Mouse (Mus musculus): ENCODE measurements around the gene Banp. TPM values are rescaled to one million over a fixed set of nuclear protein-coding genes. Genes with fewer than 3 reads are reported as not detected.
A peak's percentile ranks its signal among the peaks of the same experiment; 100 is the strongest.

Banp gene
- polyA plus RNA-seq, 1 experiment from 2014 or later = 54.6 TPM

GRCm38 (mm10) chr8:121998631-121999030 is 49.1 kb downstream of the Banp start:
- Histone ChIP-seq H3K4me3 (no peak overlapping the region), H3K36me3 (replicated peaks) (peaks cover 19% of the 10 kb centered on the region), H3K4me2 (no peak overlapping the region), H3K9ac (no peak overlapping the region), H3K27ac (no peak overlapping the region), H3K27me3 (replicated peaks) (no peaks in the 10 kb centered on the region), H3K4me1 (no peaks in the 10 kb centered on the region), H3K9me3 (no peaks in the 10 kb centered on the region)
- ATAC-seq (replicated peaks) = no peak
- WGBS = 89% methylated on average over 4 of the region's 4 CpGs

DNA sequence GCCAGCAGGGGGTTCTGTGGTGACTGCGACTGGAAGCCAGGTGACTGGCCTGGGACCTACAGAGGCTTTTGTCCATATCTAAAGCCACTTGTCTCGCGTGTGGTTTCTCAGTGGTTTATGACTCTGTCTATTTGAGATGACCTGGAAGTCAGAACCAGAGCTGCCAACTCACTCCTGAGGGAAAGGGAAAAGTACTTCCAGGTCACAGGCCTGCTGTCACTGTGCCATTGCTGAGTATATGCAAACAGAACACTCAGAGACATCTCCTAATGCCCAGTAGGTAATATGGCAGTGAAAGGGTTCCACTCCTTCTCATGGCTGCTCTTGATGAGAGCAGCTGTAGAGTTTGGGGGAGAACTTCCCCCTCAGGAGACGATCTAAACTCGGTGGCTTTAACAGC is 49.7 kb downstream of the Banp start:
- no peak overlapping the region for H3K4me3 ChIP-seq
- 92% methylated on average over 5 of the region's 5 CpGs for WGBS

DNA sequence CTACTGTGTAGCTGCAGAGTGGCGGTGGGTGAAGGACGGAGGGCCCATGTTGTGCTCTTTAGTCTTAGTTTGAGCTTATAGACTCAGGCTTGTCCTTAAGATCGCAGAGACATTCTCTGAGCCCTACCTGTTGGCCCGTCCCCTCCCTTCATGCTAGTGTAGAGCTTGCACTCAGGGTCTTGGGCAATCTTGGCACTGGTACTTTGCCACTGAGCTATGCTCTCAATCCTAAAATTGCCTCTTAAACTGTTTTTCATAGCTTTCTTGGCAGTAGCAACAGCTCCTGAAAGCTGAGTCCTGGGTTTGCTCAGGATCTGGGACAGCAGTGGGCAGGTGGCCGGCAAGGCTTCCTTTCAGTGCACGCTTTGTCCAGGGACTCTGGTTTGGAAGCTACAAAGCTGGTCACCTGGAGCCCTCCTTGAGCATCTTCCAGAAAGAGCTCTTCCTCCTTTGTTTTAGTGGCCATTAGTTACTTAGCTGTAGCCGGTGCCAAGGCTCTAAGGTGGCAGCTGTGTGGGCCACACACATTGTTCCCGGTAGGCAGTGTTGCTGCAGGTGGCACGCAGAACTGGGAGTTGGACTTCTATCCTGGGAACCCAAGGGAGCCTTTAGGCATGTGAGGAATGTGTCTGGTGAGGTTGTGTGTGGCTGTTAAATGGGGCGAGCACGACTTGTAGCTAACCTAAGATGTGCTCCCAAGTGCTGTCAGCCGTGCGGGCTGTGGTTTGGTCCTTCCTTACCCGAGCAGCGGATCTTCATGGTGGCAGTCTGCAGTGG is 52.0 kb downstream of the Banp start:
- Histone ChIP-seq H3K4me3 (no peak overlapping the region), H3K36me3 (replicated peaks) (peaks cover 19% of the 10 kb centered on the region), H3K27me3 (replicated peaks) (no peaks in the 10 kb centered on the region), H3K9me3 (no peaks in the 10 kb centered on the region), H3K4me1 (0 out of 2 replicates have a peak, but pooled peaks cover 4% of the 10 kb centered on the region), H3K27ac (no peak overlapping the region), H3K9ac (no peak overlapping the region), H3K4me2 (no peak overlapping the region)
- WGBS = 91% methylated on average over 15 of the region's 15 CpGs
- ATAC-seq (replicated peaks) = no peak

More for the DNA sequence above, 49.7 kb downstream of the Banp start:
- no peak for ATAC-seq (replicated peaks)
- no peak overlapping the region for H3K27ac ChIP-seq
- H3K9me3 ChIP-seq = no peaks in the 10 kb centered on the region
- no peak overlapping the region for H3K9ac ChIP-seq
- no peaks in the 10 kb centered on the region for H3K27me3 ChIP-seq (replicated peaks)
- peaks cover 19% of the 10 kb centered on the region for H3K36me3 ChIP-seq (replicated peaks)
- 0 out of 2 replicates have a peak, but pooled peaks cover 4% of the 10 kb centered on the region for H3K4me1 ChIP-seq
- H3K4me2 ChIP-seq = no peak overlapping the region

DNA sequence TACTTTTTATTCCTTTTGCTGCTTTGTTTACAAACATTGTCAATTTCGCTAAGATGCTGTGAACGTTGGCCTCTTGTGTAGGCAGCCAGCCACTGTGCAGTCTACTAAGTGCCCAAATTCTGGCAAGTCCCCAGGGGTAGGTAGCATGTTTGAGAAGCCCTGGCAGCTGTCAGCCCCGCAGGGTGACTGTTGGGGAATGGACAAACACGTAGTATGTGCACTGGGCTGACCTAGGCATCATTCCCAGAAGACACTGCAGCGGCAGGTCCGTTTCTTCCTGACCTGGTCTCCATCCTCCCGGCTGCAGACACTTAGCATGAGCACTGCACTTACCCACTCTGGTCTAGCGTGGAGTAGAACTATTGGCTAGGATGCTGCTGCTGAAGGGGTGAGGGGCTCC is 54.1 kb downstream of the Banp start:
- 0 out of 2 replicates have a peak, but pooled peaks cover 4% of the 10 kb centered on the region for H3K4me1 ChIP-seq
- H3K9ac ChIP-seq = no peak overlapping the region
- no peaks in the 10 kb centered on the region for H3K27me3 ChIP-seq (replicated peaks)
- 79% methylated on average over 8 of the region's 8 CpGs for WGBS
- H3K4me2 ChIP-seq = no peak overlapping the region
- ATAC-seq (replicated peaks) = no peak
- no peaks in the 10 kb centered on the region for H3K9me3 ChIP-seq
- H3K4me3 ChIP-seq = no peak overlapping the region
- H3K36me3 ChIP-seq (replicated peaks) = peaks cover 20% of the 10 kb centered on the region
- H3K27ac ChIP-seq = 0 out of 2 replicates have a peak overlapping the region, but pooled peaks have one; percentile 35

DNA sequence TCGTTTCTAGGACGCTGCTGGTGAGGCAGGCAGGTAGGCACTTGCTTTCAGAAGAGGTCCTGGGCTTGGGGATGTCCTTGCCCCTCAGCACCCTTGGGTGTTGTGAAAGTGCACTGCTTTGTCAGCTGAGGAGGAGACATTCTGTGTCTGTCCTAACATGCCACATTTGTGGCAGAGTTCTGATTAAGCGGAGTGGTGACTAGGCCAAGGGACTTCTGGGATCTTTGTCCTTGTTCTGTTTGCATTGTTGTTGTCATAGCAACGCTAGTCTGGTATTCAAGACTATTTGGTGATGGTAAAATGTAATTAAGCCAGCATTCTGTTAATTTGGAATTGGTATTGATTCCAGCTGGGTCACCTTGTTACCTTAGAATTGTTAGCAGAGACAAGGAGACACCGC is 54.6 kb downstream of the Banp start:
- no peak overlapping the region for H3K9ac ChIP-seq

DNA sequence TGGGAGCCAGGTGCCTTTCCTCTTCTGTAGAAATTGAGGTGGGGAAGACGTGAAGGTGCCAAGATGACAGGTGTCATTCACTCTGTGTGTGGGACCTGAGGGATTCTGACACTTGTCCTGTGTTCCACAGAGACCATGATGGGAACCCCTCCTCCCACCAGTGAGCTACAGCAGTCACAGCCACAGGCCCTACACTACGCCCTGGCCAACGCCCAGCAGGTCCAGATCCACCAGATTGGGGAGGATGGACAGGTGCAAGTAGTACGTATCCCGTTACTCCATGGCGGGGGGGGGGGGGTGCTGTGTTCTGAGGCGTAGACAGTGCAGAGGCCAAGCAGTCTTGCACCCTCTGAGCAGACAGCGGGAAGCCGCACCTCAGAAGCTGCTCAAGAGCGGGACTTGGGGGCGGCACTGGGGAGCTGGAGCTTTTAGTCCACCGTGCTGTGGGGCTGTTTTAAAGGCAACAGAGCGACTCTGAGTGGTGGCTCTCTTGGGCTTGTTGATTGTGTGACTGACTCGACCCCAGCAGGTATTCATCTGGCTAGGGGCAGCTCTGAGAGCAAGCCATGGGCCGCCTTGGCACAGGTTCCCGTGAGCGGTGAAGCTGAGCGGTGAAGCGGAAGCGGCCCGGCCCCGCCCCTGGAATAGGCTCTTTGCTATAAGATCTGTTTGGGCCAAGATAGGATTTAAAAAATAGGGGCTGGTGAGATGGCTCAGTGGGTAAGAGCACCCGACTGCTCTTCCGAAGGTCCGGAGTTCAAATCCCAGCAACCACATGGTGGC is 56.1 kb downstream of the Banp start:
- no peak overlapping the region for H3K27ac ChIP-seq
- H3K4me2 ChIP-seq = no peak overlapping the region
- no peaks in the 10 kb centered on the region for H3K9me3 ChIP-seq
- H3K4me1 ChIP-seq = 0 out of 2 replicates have a peak, but pooled peaks cover 4% of the 10 kb centered on the region
- H3K27me3 ChIP-seq (replicated peaks) = no peaks in the 10 kb centered on the region
- H3K4me3 ChIP-seq = no peak overlapping the region
- WGBS = 85% methylated on average over 25 of the region's 25 CpGs
- no peak overlapping the region for H3K9ac ChIP-seq
- ATAC-seq (replicated peaks) = no peak; the same call in 1 of the 2 replicates
- H3K36me3 ChIP-seq (replicated peaks) = peaks cover 14% of the 10 kb centered on the region; the same call in 1 of the 2 replicates

More for the DNA sequence above, 54.6 kb downstream of the Banp start:
- Histone ChIP-seq H3K4me3 (no peak overlapping the region), H3K9me3 (no peaks in the 10 kb centered on the region), H3K4me2 (no peak overlapping the region), H3K4me1 (0 out of 2 replicates have a peak, but pooled peaks cover 4% of the 10 kb centered on the region), H3K36me3 (replicated peaks) (peaks cover 17% of the 10 kb centered on the region; the same call in 1 of the 2 replicates), H3K27ac (0 out of 2 replicates have a peak overlapping the region, but pooled peaks have one; percentile 35), H3K27me3 (replicated peaks) (no peaks in the 10 kb centered on the region)
- no peak for ATAC-seq (replicated peaks)
- 83% methylated on average over 5 of the region's 5 CpGs for WGBS

DNA sequence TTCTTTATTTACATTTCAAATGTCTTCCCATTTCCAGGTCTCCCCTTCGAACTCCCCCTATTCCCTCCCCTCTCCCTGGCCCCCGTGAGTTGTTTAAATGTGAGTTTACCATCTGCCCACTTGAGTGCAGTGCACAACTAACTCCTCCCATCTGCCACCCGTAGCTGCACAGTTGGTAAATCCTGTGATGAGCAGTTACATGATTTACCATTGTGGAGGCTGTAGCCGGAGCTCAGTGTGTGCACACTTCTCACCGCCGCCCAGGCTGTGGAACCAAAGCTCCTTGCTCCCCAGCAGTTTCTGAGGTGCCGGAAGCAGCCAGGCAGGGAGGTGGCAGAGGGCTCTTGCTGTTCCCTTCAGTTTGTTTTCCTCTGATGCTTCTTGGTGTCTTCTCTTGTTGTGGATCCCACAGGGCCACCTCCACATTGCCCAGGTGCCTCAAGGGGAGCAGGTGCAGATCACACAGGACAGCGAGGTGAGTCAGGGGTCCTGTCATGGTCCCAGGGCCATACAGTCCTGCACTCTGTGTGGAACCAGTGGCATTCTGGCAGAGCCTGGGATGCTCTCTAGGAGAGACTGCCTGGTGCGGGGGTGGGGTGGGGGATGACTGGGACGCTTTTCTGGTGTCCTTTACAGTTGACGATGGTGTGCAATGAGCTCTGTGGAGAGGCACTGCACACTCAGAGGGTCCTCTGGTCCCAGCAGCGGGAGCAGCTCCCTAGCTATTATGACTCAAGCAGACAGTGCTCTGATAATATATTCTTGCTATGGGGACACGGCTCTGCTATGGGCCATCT is 57.3 kb downstream of the Banp start:
- Histone ChIP-seq H3K27ac (no peak overlapping the region), H3K9me3 (no peaks in the 10 kb centered on the region), H3K4me1 (0 out of 2 replicates have a peak, but pooled peaks cover 4% of the 10 kb centered on the region), H3K36me3 (replicated peaks) (peaks cover 10% of the 10 kb centered on the region; the same call in 1 of the 2 replicates), H3K4me3 (no peak overlapping the region), H3K9ac (no peak overlapping the region), H3K4me2 (no peak overlapping the region), H3K27me3 (replicated peaks) (no peaks in the 10 kb centered on the region)
- no peak for ATAC-seq (replicated peaks)
- WGBS = 80% methylated on average over 13 of the region's 13 CpGs

DNA sequence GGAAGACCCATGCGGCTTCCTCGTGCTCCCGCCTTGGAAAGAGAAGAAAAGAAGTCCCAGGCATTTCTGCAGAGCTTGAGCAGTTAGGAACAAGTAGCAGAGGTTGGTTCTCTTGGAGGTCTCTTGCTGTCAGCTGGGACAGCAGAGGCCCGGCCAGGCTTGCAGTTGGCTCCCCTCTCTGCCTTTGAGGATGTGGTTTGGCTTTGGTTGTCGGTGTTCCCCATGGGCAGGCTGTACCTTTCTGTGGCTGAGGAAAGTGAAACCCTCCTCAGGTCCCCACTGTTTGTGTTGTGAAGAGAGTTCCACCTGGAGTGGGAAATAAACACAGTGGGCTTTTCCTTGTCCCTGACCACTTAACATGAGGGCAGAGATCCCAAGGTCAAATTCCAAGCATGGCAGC is 58.8 kb downstream of the Banp start:
- Histone ChIP-seq H3K27ac (no peak overlapping the region), H3K9ac (no peak overlapping the region), H3K36me3 (replicated peaks) (peaks cover 5% of the 10 kb centered on the region; the same call in 1 of the 2 replicates), H3K4me3 (no peak overlapping the region), H3K9me3 (no peaks in the 10 kb centered on the region), H3K4me2 (no peak overlapping the region), H3K4me1 (0 out of 2 replicates have a peak, but pooled peaks cover 4% of the 10 kb centered on the region), H3K27me3 (replicated peaks) (no peaks in the 10 kb centered on the region)
- no peak for ATAC-seq (replicated peaks)
- 90% methylated on average over 5 of the region's 5 CpGs for WGBS

GRCm38 (mm10) chr8:122010638-122011037 is 61.1 kb downstream of the Banp start:
- ATAC-seq (replicated peaks) = no peak
- no peak overlapping the region for H3K27ac ChIP-seq
- no peak overlapping the region for H3K9ac ChIP-seq
- WGBS = 86% methylated on average over 5 of the region's 5 CpGs
- H3K4me1 ChIP-seq = no peaks in the 10 kb centered on the region
- H3K27me3 ChIP-seq (replicated peaks) = no peaks in the 10 kb centered on the region
- H3K36me3 ChIP-seq (replicated peaks) = peaks cover 5% of the 10 kb centered on the region; the same call in 1 of the 2 replicates
- no peak overlapping the region for H3K4me3 ChIP-seq
- H3K4me2 ChIP-seq = no peak overlapping the region
- H3K9me3 ChIP-seq = no peaks in the 10 kb centered on the region

GRCm38 (mm10) chr8:122011066-122011588 is 61.6 kb downstream of the Banp start:
- Histone ChIP-seq H3K36me3 (replicated peaks) (peaks cover 5% of the 10 kb centered on the region; the same call in 1 of the 2 replicates), H3K4me1 (no peaks in the 10 kb centered on the region), H3K9me3 (no peaks in the 10 kb centered on the region)

GRCm38 (mm10) chr8:122014606-122015005 is 65.1 kb downstream of the Banp start:
- H3K27ac ChIP-seq = no peak overlapping the region
- H3K4me2 ChIP-seq = no peak overlapping the region
- no peaks in the 10 kb centered on the region for H3K9me3 ChIP-seq
- H3K9ac ChIP-seq = no peak overlapping the region
- no peaks in the 10 kb centered on the region; the same call in 1 of the 2 replicates for H3K36me3 ChIP-seq (replicated peaks)
- no peak for ATAC-seq (replicated peaks)
- 43% methylated on average over 3 of the region's 3 CpGs for WGBS
- no peak overlapping the region for H3K4me3 ChIP-seq
- H3K27me3 ChIP-seq (replicated peaks) = no peaks in the 10 kb centered on the region
- no peaks in the 10 kb centered on the region for H3K4me1 ChIP-seq

More at GRCm38 (mm10) chr8:122011066-122011588, 61.6 kb downstream of the Banp start:
- WGBS = 57% methylated on average over 7 of the region's 7 CpGs
- ATAC-seq (replicated peaks) = no peak
- no peak overlapping the region for H3K4me2 ChIP-seq
- H3K27me3 ChIP-seq (replicated peaks) = no peaks in the 10 kb centered on the region
- no peak overlapping the region for H3K9ac ChIP-seq
- no peak overlapping the region for H3K27ac ChIP-seq
- no peak overlapping the region for H3K4me3 ChIP-seq

All from midbrain, embryonic 15.5 days (tissue).